In genomic region chr14:30594092-30594695, GRCm38 (mm10) we compare ENCODE assay signal across 8 mouse cellular contexts. TPM values are rescaled to one million over a fixed set of nuclear protein-coding genes. Genes with fewer than 3 reads are reported as not detected.
DNase-seq lines count a peak whose midpoint lies in the region; ATAC-seq lines count a peak whose summit lies in the region.

No protein-coding gene starts in this region.

- no peak overlapping the region for H3K4me2 ChIP-seq in intestine, embryonic 16.5 days (ENCODE audit: low read depth, low read length)

- peak; percentile 79 for ATAC-seq in intestine, embryonic 16.5 days
- ATAC-seq in megakaryocyte progenitor cell, adult 5-6 weeks (replicated peaks; ENCODE audit: poor library complexity), result no peak

- peak overlapping the region; percentile 43; the same call in 1 of the 2 replicates for H3K9ac ChIP-seq in intestine, embryonic 16.5 days (ENCODE audit: low read depth, low read length)

- 54% methylated on average over 7 of the region's 7 CpGs for WGBS in intestine, embryonic 16.5 days

- peaks cover 28% of the 10 kb centered on the region for H3K4me1 ChIP-seq in intestine, embryonic 16.5 days (ENCODE audit: control insufficient read depth, insufficient read depth, low read length)

- no peaks in the 10 kb centered on the region for H3K9me3 ChIP-seq in intestine, embryonic 16.5 days (ENCODE audit: control insufficient read depth, low read length)

- peak overlapping the region; percentile 86 for H3K27ac ChIP-seq in intestine, embryonic 16.5 days (ENCODE audit: low read length)

- no peaks in the 10 kb centered on the region for H3K27me3 ChIP-seq in intestine, embryonic 16.5 days (replicated peaks; ENCODE audit: control insufficient read depth, insufficient read depth, low read length)

- peaks cover 3% of the 10 kb centered on the region for H3K36me3 ChIP-seq in intestine, embryonic 16.5 days (ENCODE audit: control insufficient read depth, insufficient read depth, low read length)

- no peak overlapping the region for H3K4me3 ChIP-seq in intestine, embryonic 16.5 days (ENCODE audit: low read length)

- DNase-seq in ovary, postnatal 14 days (ENCODE audit: low spot score), result peak; percentile 61
- no peak for DNase-seq in ovary, adult 18-20 months (ENCODE audit: low spot score)
- peak; percentile 83 for DNase-seq in embryo, embryonic 11 days
- peak; percentile 99 for DNase-seq in heart, adult 11 months
- peak; percentile 71 to 89 for DNase-seq in lung, postnatal 4 days
- no peak for DNase-seq in cerebellum, adult 18-20 months

RNA-seq across cellular contexts. Expression of gene Prkcd, which starts 31.8 kb away (rescaled TPM):
- 52.1 and 56.5 TPM in 2 replicates for polyA plus RNA-seq in intestine, embryonic 16.5 days (2015; fragmentation: Nextera tagmentation; extraction: Ambion mirVana)
- 71.8 and 84.3 TPM in 2 replicates for total RNA-seq in megakaryocyte progenitor cell, adult 5-6 weeks (2015)
- total RNA-seq in megakaryocyte progenitor cell, adult 5-6 weeks (2017), result 106 and 118 TPM in 2 replicates

RNA-seq across cellular contexts. Expression of gene Tkt, which starts 46.0 kb away (rescaled TPM):
- 393 and 411 TPM in 2 replicates for polyA plus RNA-seq in intestine, embryonic 16.5 days (2015; fragmentation: Nextera tagmentation; extraction: Ambion mirVana)
- total RNA-seq in megakaryocyte progenitor cell, adult 5-6 weeks (2015), result 220 and 295 TPM in 2 replicates
- 788 and 880 TPM in 2 replicates for total RNA-seq in megakaryocyte progenitor cell, adult 5-6 weeks (2017)

RNA-seq across cellular contexts. Expression of gene Rft1, which starts 60.0 kb away (rescaled TPM):
- polyA plus RNA-seq in intestine, embryonic 16.5 days (2015; fragmentation: Nextera tagmentation; extraction: Ambion mirVana), result 13.3 and 14.7 TPM in 2 replicates
- total RNA-seq in megakaryocyte progenitor cell, adult 5-6 weeks (2015), result 12.3 and 12.7 TPM in 2 replicates
- 13.0 and 16.5 TPM in 2 replicates for total RNA-seq in megakaryocyte progenitor cell, adult 5-6 weeks (2017)

Comparison
In these comparisons a context has a peak if more than half of its experiments do, and no peak if none do; other contexts are left out.
1. DNase-seq: peak in ovary, postnatal 14 days (single experiment), embryo, embryonic 11 days (single experiment), heart, adult 11 months (single experiment) and lung, postnatal 4 days (2 of 2); none in ovary, adult 18-20 months (single experiment) and cerebellum, adult 18-20 months (0 of 2).